Mouse (Mus musculus): ENCODE measurements around the gene Ripk3.
"Not testable (repeated sequence)": the region's sequence is repeated elsewhere in the genome, so short reads cannot be mapped to it uniquely, and the experiment has no call there.

- not testable (repeated sequence) for TF ChIP-seq GATA1 (IDR thresholded peaks at IDR 0.05; ENCODE audit: borderline replicate concordance, low read length); FLI1 (IDR thresholded peaks at IDR 0.05; ENCODE audit: low read length)
These were observed 28.5 kb downstream of the Ripk3 start for GRCm38 (mm10) chr14:55760156-55760555.
